Mouse (Mus musculus): ENCODE data around the gene Epop. TPM values are rescaled to one million over a fixed set of nuclear protein-coding genes. Genes with fewer than 3 reads are reported as not detected.
"Not testable (repeated sequence)": the region's sequence is repeated elsewhere in the genome, so short reads cannot be mapped to it uniquely, and the experiment has no call there.

Gene Epop
- polyA plus RNA-seq, 1 experiment from 2014 or later: 13.0 TPM

DNA sequence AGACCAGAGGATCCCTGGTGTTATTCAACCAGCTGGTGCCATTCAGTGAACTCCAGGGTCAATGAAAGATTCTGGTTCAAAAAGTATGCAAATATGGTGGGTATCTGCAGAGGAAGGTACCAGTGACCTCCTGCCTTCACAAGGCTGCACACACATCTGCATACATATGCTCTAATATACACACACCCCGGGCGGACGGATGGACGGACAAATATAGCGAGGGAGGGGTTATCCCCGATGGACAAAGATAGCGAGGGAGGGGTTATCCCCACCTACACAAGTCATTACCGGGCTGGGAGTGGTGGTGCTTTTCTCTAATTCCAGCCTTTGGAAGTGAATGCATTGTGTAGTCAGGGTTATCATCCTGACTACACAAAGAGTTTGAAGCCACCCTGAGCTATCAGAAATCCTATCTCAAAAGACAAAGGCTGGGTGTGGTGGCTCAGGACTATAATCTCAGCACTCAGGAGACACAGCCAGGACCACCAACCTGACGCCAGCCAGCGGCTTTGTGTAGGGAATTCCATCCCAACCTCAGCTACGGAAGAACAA is 6.0 kb upstream of the Epop start:
- Histone ChIP-seq H3K9me3 (no peaks in the 10 kb centered on the region), H3K4me3 (no peak overlapping the region), H3K27ac (replicated peaks) (no peak overlapping the region), H3K27me3 (replicated peaks; ENCODE audit: low read depth, poor library complexity, severe bottlenecking) (peaks cover 15% of the 10 kb centered on the region), H3K36me3 (replicated peaks) (no peaks in the 10 kb centered on the region), H3K4me1 (peaks cover 12% of the 10 kb centered on the region)
- DNase-seq (ENCODE audit: low spot score): no peak
- WGBS: 83% methylated on average over 11 of the region's 11 CpGs

DNA sequence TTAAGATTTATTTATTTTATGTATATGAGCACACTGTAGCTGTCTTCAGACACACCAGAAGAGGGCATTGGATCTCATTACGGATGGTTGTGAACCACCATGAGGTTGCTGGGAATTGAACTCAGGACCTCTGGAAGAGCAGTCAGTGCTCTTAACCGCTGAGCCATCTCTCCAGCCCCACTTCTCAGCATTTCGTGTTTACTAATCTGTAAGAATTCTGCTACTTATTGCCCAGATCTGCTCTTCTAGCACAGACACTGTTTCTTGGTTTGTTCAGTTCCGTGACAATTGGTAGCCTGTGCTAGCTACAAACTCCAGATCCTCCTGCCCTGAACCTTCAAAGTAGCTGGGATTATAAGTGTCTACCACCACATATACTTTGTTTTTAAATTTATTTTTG is 2.9 kb upstream of the Epop start:
- peaks cover 43% of the 10 kb centered on the region for H3K27me3 ChIP-seq (replicated peaks; ENCODE audit: low read depth, poor library complexity, severe bottlenecking)
- peaks cover 42% of the 10 kb centered on the region for H3K4me1 ChIP-seq
- H3K36me3 ChIP-seq (replicated peaks); H3K27ac ChIP-seq (replicated peaks); H3K9me3 ChIP-seq; DNase-seq (ENCODE audit: low spot score); H3K4me3 ChIP-seq: not testable (repeated sequence)
- WGBS: 85% methylated on average over 4 of the region's 4 CpGs

DNA sequence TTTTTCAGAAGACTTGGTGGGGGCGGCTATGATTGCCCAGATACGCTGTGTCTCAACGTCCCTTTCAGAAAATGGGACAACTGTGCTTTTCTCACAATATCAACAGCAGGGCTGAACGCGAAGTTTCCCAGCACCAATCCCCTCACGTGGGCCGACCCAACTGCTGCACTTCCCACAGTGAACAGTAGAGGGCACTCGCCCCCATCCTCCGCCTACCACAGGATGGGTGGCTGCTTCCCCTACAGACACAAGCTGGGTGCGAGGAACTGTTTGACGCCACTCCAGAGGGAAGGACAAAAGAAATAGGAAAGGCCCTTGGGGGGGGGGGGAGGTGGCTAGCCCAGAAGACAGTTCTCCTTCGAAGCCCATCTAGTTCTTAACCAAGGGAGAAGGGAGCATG is 2.4 kb upstream of the Epop start:
- H3K4me1 ChIP-seq: peaks cover 47% of the 10 kb centered on the region
- peak; percentile 89 for DNase-seq (ENCODE audit: low spot score)
- H3K9me3 ChIP-seq: no peaks in the 10 kb centered on the region
- no peak overlapping the region for H3K27ac ChIP-seq (replicated peaks)
- H3K36me3 ChIP-seq (replicated peaks): no peaks in the 10 kb centered on the region
- 4% methylated on average over 12 of the region's 12 CpGs for WGBS
- peak overlapping the region; percentile 2; the same call in 1 of the 2 replicates for H3K4me3 ChIP-seq
- peaks cover 48% of the 10 kb centered on the region for H3K27me3 ChIP-seq (replicated peaks; ENCODE audit: low read depth, poor library complexity, severe bottlenecking)

DNA sequence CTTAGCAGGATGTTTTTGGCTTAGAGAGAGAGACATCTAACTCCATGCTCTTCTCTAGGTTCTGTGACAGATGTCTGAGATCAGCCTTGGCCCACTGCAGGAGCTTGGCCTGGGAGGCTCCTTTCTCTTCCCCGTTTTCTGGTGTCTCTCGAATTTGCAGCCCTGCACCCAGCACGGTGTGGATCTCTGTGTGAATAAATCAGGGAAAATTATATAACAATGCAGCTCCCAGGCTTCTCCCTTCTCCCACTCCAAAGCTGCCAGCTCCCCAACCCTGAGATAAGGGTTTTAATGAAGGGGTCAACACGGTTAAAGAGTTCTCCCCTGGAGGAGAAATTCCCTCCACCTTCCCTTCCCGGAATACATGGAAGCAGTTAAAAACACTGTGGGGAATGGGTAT is 2.0 kb upstream of the Epop start:
- no peak overlapping the region for H3K27ac ChIP-seq (replicated peaks)
- peaks cover 51% of the 10 kb centered on the region for H3K4me1 ChIP-seq
- H3K4me3 ChIP-seq: peak overlapping the region; percentile 2; the same call in 1 of the 2 replicates
- peaks cover 51% of the 10 kb centered on the region for H3K27me3 ChIP-seq (replicated peaks; ENCODE audit: low read depth, poor library complexity, severe bottlenecking)
- no peak for DNase-seq (ENCODE audit: low spot score)
- H3K36me3 ChIP-seq (replicated peaks): no peaks in the 10 kb centered on the region
- no peaks in the 10 kb centered on the region for H3K9me3 ChIP-seq
- WGBS: 14% methylated on average over 5 of the region's 5 CpGs

DNA sequence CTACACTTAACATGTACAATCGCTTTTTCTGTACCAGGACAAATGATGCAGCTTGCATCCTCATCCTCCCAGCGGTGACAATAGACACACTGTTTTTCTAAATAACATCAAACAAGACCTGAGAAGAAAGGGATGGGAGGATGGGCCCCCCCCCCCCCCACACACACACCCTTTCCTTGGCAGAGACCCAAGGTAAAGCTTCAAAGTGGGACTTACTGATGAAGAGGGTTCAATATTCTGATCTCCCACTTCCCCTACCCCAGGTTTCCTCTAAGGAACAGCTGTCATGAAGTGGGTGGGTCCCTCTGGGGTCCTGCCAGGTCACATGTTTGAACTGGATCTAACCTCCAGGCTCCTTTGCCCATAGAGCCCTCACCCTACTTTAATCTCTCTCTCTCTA is 1.5 kb upstream of the Epop start:
- Histone ChIP-seq H3K36me3 (replicated peaks) (no peaks in the 10 kb centered on the region), H3K27ac (replicated peaks) (no peak overlapping the region), H3K4me3 (no peak overlapping the region), H3K27me3 (replicated peaks; ENCODE audit: low read depth, poor library complexity, severe bottlenecking) (peaks cover 56% of the 10 kb centered on the region), H3K9me3 (no peaks in the 10 kb centered on the region), H3K4me1 (peaks cover 56% of the 10 kb centered on the region)
- DNase-seq (ENCODE audit: low spot score): no peak
- WGBS: 29% methylated on average over 2 of the region's 2 CpGs

DNA sequence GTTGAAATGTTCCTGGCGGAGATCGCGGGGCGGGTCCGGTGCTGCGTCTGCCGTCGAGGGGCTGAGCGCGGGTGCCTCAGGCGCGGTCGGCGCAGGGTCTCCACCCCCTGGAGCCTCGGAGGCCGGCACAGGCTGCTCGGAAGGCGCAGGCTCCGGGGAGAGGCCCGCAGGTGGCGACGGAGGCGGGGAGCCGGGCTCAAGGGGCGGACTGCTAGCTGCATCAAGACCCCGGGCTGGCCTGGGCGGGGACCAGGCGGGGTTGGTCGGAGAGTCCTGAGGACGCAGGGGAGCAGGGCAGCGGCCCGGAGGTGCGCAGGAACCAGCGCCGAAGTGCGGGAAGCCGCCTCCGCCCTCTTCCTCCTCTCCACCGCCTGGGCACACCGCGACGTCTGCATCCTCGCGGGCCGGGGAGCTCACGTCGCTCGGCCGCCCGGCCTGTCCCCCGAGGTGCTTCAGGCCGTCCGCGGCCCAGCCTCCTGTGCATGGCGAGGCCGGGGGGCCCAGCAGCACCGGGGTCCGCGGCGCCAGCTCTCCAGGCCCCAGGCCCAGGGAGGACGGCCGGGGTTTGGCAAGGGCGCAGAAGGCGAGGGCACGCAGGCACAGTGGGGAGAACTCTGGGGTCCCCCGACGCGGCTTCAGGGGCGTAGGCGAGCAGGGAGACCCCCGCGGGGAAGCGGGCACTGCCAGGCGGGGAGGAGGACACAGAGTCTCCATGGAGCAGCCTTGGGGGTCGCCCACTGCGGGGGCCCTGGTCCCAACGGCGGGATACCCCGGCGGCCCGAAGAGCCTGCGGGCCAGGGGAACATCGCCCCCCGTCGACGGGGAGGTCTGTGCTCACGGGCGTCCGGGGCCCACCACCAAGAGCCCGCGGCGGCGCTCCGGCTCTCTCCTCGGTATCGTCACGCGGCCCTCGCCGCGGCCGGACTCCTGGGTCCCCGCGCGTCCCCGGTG is 659 bp downstream of the Epop start:
- under 1% methylated on average over 105 of the region's 106 CpGs for WGBS
- Histone ChIP-seq H3K27me3 (replicated peaks; ENCODE audit: low read depth, poor library complexity, severe bottlenecking) (peaks cover 78% of the 10 kb centered on the region), H3K27ac (replicated peaks) (peak overlapping the region; percentile 93), H3K9me3 (no peaks in the 10 kb centered on the region), H3K36me3 (replicated peaks) (no peaks in the 10 kb centered on the region), H3K4me1 (peaks cover 58% of the 10 kb centered on the region), H3K4me3 (peak overlapping the region; percentile 86)
- peak; percentile 79 for DNase-seq (ENCODE audit: low spot score)

DNA sequence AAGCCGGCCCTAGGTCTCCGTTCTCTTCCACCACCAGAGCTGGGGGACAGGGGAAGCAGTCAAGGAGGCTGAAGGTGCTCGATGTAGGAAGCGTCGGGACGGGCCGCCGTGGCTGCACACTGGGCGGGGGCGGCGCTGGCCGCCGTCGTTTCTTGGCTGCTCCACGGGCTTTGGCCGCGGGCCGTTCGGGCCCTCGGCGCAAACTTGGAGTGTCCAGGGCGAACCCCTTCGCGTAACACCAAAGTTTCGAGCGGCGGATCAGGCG is 1.3 kb downstream of the Epop start:
- peaks cover 58% of the 10 kb centered on the region for H3K4me1 ChIP-seq
- no peak for DNase-seq (ENCODE audit: low spot score)
- H3K27ac ChIP-seq (replicated peaks): peak overlapping the region; percentile 93; the same call in 1 of the 2 replicates

DNA sequence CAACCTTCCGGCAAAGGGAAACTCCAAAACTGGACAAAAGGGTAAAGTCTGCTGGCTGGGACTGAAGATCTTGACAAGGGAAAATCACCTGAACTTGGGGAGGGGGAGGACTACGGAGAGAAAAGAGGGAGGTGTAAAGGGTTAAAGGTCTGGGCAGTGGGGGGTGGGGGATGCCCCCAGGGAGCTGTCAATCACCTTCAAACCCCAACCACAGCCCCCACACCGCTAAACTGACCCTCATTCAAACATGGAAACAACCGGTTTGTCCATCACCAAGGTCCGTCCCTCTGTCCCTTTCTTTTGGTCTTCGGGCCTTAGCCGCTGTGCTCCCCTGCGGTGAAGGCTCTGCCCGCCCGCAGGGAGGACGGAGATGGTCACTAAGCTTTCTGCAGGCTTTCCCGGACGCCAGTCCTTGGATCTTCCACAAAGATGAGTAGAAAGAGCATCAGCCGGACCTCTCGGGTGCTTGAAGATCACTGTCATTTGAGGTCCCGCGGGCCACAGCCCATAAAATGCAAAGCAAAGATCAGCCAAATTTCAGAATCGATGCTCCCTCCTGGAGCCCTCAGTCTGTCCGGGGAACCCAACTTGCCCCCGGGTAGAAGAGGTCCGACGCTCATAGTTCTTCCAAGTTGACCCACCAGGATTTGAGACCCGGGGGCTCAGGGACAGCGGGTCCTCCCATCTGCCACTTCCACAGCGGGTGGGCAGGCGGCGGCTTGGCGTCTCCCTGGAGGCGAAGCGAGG is 1.8 kb downstream of the Epop start:
- H3K27me3 ChIP-seq (replicated peaks; ENCODE audit: low read depth, poor library complexity, severe bottlenecking): peaks cover 89% of the 10 kb centered on the region
- H3K36me3 ChIP-seq (replicated peaks): no peaks in the 10 kb centered on the region
- DNase-seq (ENCODE audit: low spot score): no peak
- H3K9me3 ChIP-seq: no peaks in the 10 kb centered on the region
- peak overlapping the region; percentile 93; the same call in 1 of the 2 replicates for H3K27ac ChIP-seq (replicated peaks)
- under 1% methylated on average over 30 of the region's 30 CpGs for WGBS
- H3K4me1 ChIP-seq: peaks cover 58% of the 10 kb centered on the region
- H3K4me3 ChIP-seq: peak overlapping the region; percentile 86

More for the DNA sequence above, 1.3 kb downstream of the Epop start:
- Histone ChIP-seq H3K4me3 (peak overlapping the region; percentile 86), H3K27me3 (replicated peaks; ENCODE audit: low read depth, poor library complexity, severe bottlenecking) (peaks cover 84% of the 10 kb centered on the region), H3K9me3 (no peaks in the 10 kb centered on the region), H3K36me3 (replicated peaks) (no peaks in the 10 kb centered on the region)
- WGBS: under 1% methylated on average over 28 of the region's 28 CpGs

DNA sequence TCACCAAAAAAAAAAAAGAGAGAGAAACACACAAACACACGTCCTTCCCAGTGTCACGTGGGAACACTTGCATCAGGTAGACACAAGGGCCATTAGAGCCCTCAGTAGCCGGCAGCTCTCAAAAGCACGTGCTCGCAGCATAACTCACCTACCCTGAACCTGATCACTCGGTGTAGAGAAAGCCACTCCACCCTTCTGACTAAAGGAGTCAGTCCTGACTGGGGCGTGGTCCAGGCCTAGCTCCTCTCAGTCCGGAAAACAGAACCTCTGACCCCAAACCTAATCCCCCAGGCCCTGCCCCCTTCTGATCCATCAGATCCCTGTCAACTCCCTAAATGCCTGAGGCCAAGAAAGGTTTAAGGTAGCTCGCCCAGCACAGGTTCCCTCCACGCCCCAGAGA is 2.7 kb downstream of the Epop start:
- H3K27ac ChIP-seq (replicated peaks): no peak overlapping the region
- H3K4me3 ChIP-seq: peak overlapping the region; percentile 86
- H3K36me3 ChIP-seq (replicated peaks): no peaks in the 10 kb centered on the region
- peaks cover 56% of the 10 kb centered on the region for H3K4me1 ChIP-seq
- H3K9me3 ChIP-seq: no peaks in the 10 kb centered on the region
- DNase-seq (ENCODE audit: low spot score): peak; percentile 60
- WGBS: under 1% methylated on average over 10 of the region's 10 CpGs
- H3K27me3 ChIP-seq (replicated peaks; ENCODE audit: low read depth, poor library complexity, severe bottlenecking): peaks cover 88% of the 10 kb centered on the region

DNA sequence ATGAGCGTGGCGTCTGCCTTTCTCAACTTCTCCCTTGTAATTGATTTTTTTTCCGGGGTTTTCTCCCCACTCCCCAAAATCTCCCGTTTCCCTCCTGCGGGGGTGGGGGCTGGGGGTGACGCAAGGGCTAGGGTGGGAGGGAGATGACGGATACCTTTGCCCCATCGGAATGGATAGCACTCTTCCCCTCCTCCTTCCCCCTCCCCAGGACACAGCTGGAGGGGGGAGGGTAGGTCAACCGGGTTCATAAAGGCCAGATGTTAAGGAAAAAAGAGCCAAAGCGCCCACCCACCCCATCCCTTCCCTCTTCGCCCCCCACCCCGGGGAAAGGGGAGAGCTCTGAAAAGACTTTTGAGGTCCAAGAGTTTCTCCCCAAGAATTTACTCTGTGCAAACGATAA is 3.1 kb downstream of the Epop start:
- Histone ChIP-seq H3K4me3 (peak overlapping the region; percentile 86), H3K27ac (replicated peaks) (no peak overlapping the region), H3K9me3 (no peaks in the 10 kb centered on the region), H3K27me3 (replicated peaks; ENCODE audit: low read depth, poor library complexity, severe bottlenecking) (peaks cover 84% of the 10 kb centered on the region), H3K4me1 (peaks cover 54% of the 10 kb centered on the region), H3K36me3 (replicated peaks) (no peaks in the 10 kb centered on the region)
- WGBS: 1% methylated on average over 13 of the region's 13 CpGs
- peak; percentile 44 for DNase-seq (ENCODE audit: low spot score)

DNA sequence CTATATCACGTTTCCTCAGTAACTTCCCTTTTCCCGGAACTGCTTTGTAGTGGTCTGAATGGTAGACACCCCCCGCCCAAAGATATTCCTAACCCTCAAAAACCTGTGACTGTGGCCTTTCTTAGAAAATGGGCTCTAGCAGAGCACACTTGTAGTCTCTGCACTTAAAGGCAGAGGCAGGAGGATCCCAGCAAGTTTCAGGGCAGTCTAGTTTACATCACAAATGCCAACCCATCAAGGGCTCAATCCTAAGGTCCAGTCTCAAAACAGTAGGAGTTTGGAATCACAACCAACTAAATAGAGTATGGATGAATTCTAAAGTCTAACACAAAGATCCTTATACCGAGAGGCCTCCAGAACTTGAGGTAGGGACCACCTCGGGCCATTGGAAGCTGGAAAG is 4.0 kb downstream of the Epop start:
- 70% methylated on average over 5 of the region's 5 CpGs for WGBS

DNA sequence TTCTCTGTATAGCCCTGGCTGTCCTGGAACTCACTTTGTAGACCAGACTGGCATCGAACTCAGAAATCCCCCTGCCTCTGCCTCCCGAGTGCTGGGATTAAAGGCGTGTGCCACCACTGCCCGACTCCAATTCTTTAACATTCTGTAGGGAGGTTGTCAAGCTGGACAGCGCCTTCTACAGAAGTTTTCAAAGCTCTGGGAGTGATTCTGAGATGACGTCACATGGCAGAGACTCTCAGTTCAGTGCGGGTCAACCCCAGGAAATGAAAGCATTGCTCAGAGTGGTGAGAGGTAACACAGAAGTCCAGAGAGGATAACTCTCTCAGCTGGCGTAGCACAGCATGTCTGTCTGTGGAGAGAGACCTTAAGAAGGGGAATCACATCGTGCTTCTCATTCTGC is 6.3 kb downstream of the Epop start:
- H3K27me3 ChIP-seq (replicated peaks; ENCODE audit: low read depth, poor library complexity, severe bottlenecking): peaks cover 68% of the 10 kb centered on the region
- H3K4me3 ChIP-seq: no peak overlapping the region
- H3K36me3 ChIP-seq (replicated peaks): no peaks in the 10 kb centered on the region
- no peak overlapping the region for H3K27ac ChIP-seq (replicated peaks)
- no peak for DNase-seq (ENCODE audit: low spot score)
- H3K9me3 ChIP-seq: no peaks in the 10 kb centered on the region
- WGBS: 62% methylated on average over 9 of the region's 9 CpGs
- H3K4me1 ChIP-seq: peaks cover 23% of the 10 kb centered on the region

More for the DNA sequence above, 4.0 kb downstream of the Epop start:
- H3K4me3 ChIP-seq: no peak overlapping the region
- DNase-seq (ENCODE audit: low spot score): no peak
- H3K27me3 ChIP-seq (replicated peaks; ENCODE audit: low read depth, poor library complexity, severe bottlenecking): peaks cover 75% of the 10 kb centered on the region
- no peaks in the 10 kb centered on the region for H3K36me3 ChIP-seq (replicated peaks)
- H3K9me3 ChIP-seq: no peaks in the 10 kb centered on the region
- H3K4me1 ChIP-seq: peaks cover 46% of the 10 kb centered on the region
- H3K27ac ChIP-seq (replicated peaks): no peak overlapping the region
